Mouse (Mus musculus) heart, adult 2 months (tissue): ENCODE results near the gene Spag6. TPM values are rescaled to one million over a fixed set of nuclear protein-coding genes. Genes with fewer than 3 reads are reported as not detected.
A peak's percentile ranks its signal among the peaks of the same experiment; 100 is the strongest.

Experiments
- DNase-seq, 2 experiments: peaks; one replicate each; pipeline ENCODE4 v3.0.0; 2021
- H3K27ac ChIP-seq: fragments of 200-600 bp; 2 replicates; pipeline ENCODE4 v1.8.1; 2022
- H3K27me3 ChIP-seq: fragments of 200-500 bp; 2 replicates; pipeline ENCODE4 v1.6.1; 2012; ENCODE audit warnings: mild to moderate bottlenecking, low read length, inconsistent platforms, mixed read lengths; ENCODE audit not compliant: control insufficient read depth, insufficient read depth
- H3K36me3 ChIP-seq: fragments of 200-500 bp; 2 replicates; pipeline ENCODE4 v1.6.1; 2012; ENCODE audit warnings: low read length, inconsistent platforms; ENCODE audit not compliant: control insufficient read depth, insufficient read depth
- H3K4me1 ChIP-seq: fragments of 200-500 bp; 2 replicates; pipeline ENCODE4 v1.6.1; 2011; ENCODE audit warnings: low read length; ENCODE audit not compliant: control insufficient read depth, insufficient read depth
- H3K4me3 ChIP-seq: fragments of 200-600 bp; 2 replicates; pipeline ENCODE4 v1.8.1; 2022
- H3K79me2 ChIP-seq: fragments of 200-500 bp; replicated peaks from 2 replicates; pipeline ENCODE4 v1.6.1; 2012; ENCODE audit warnings: mild to moderate bottlenecking, inconsistent platforms, low read length, moderate library complexity, mixed read lengths; ENCODE audit not compliant: control insufficient read depth, insufficient read depth
- H3K9ac ChIP-seq: fragments of 200-500 bp; 2 replicates; pipeline ENCODE4 v1.6.1; 2012; ENCODE audit warnings: low read depth, mild to moderate bottlenecking, control low read depth, inconsistent platforms, low read length, mixed read lengths
- CTCF ChIP-seq: fragments of 200-600 bp; IDR thresholded peaks from 2 replicates; pipeline ENCODE4 v1.8.1; 2022; ENCODE audit warnings: antibody characterized with exemption, mild to moderate bottlenecking, moderate library complexity
- EP300 ChIP-seq: fragments of 200-500 bp; IDR thresholded peaks from 2 replicates; pipeline ENCODE4 v1.6.1; 2011; ENCODE audit warnings: low read depth, low read length, control low read depth; ENCODE audit not compliant: insufficient read depth
- POLR2A ChIP-seq: fragments of 200-500 bp; IDR thresholded peaks from 2 replicates; pipeline ENCODE4 v1.6.1; 2011; ENCODE audit warnings: mild to moderate bottlenecking, low read depth, low read length, control low read depth; ENCODE audit not compliant: insufficient read depth
- WGBS: fragments of 180-500 bp; shearing (Covaris S2); methylation state at CpG from one replicate; pipeline ENCODE4 v1.1.7; 2018; 5-methylcytosine and 5-hydroxymethylcytosine counted together
- intact Hi-C: fragments of 180-260 bp; cut with DNase I; formaldehyde crosslinking; loops from one replicate; pipeline ENCODE4 v1.15.1; 2025
- polyA plus RNA-seq: library from polyadenylated mRNA; depleted of rRNA; stranded (reverse); fragments of >200 nt; gene quantifications from 2 replicates; pipeline ENCODE4 v1.2.3, GENCODE M21; 2012; rRNA removed
- total RNA-seq, 2 experiments: library from RNA; stranded (reverse); gene quantifications; 2 replicates each; pipeline ENCODE4 v1.2.3; 2021

The Spag6 gene
- total and polyA plus RNA-seq, 3 experiments, result 0.20 to 0.36 (median 0.26) TPM

DNA sequence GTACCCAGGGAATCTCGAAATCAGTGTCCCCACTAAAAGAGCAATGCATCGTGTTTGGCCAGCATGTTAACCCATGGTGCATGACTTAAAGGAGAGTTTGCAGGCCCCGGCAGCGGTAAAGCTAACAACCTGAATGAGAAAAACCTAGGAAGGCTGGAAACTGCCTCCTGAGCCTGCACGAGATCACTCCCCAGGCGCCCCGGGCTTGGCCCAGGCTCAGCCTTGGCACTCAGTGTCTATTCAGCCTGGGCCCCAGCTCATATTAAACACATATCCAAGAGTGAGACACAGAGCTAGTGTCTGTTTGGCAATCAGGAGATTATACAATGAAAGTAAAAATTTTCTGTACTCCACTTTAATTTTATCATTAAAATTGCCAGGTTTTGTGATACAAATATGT lies 87.5 kb downstream of the Spag6 start:
- Histone ChIP-seq H3K9ac (no peak overlapping the region), H3K27me3 (no peaks in the 10 kb centered on the region), H3K36me3 (no peaks in the 10 kb centered on the region), H3K27ac (no peak overlapping the region), H3K4me1 (no peaks in the 10 kb centered on the region), H3K4me3 (no peak overlapping the region), H3K79me2 (no peaks in the 10 kb centered on the region)
- no peak for DNase-seq
- intact Hi-C loops, result no loop called here
- TF ChIP-seq POLR2A (no peak), CTCF (no peak), EP300 (no peak)
- 65% methylated on average over 7 of the region's 7 CpGs for WGBS

DNA sequence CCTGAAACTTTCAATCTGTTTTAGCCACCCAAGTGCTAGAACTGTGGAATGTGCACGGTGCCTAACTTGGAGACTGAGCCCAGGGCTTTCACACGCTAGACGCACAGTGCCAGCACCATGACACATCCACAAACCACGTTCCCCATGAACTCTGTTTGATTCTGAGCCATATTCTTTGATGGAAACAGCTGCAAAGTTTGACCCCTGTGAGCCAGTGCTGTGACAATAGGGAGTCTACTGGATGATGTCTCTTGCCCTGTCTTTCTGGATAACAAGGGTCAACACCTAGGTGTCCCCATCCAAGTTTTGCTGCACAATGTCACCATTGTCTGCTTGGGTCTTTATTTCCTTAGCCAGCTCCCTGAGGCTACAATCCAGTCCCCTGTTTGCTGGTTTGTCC lies 100.4 kb downstream of the Spag6 start:
- WGBS, result 58% methylated on average over 4 of the region's 4 CpGs
- no peak for TF ChIP-seq EP300
- TF ChIP-seq POLR2A, result no peak
- TF ChIP-seq CTCF, result no peak
- intact Hi-C loops, result no loop called here
- Histone ChIP-seq H3K36me3 (no peaks in the 10 kb centered on the region), H3K4me1 (no peaks in the 10 kb centered on the region), H3K27me3 (no peaks in the 10 kb centered on the region), H3K79me2 (no peaks in the 10 kb centered on the region), H3K4me3 (no peak overlapping the region), H3K9ac (no peak overlapping the region), H3K27ac (no peak overlapping the region)
- no peak for DNase-seq

DNA sequence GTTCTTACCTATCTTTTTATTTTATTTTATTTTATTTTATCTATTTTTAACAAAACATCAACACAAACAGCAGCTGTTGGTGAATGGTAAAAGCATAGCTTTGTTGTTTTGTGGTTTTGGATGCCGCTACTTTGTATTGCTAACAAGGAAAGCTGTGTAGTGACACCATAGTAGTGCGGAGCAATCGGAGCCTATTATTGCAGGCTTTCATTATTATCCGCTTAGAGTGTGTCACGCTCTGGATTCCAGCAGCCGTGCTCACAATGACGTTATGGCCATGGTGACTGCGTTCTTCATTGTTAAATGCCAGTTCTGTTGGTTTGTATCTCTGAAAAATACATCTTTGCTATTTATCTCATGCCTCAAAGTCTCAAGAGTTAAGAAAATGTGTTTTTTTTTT lies 103.9 kb downstream of the Spag6 start:
- no peak for DNase-seq
- Histone ChIP-seq H3K36me3 (no peaks in the 10 kb centered on the region), H3K27me3 (peaks cover 11% of the 10 kb centered on the region), H3K9ac (no peak overlapping the region), H3K79me2 (no peaks in the 10 kb centered on the region), H3K27ac (no peak overlapping the region), H3K4me1 (no peaks in the 10 kb centered on the region; the same call in 1 of the 2 replicates), H3K4me3 (no peak overlapping the region)
- WGBS, result 89% methylated on average over 8 of the region's 8 CpGs
- intact Hi-C loops, result no loop called here
- TF ChIP-seq EP300, result no peak
- TF ChIP-seq POLR2A, result no peak
- no peak for TF ChIP-seq CTCF

DNA sequence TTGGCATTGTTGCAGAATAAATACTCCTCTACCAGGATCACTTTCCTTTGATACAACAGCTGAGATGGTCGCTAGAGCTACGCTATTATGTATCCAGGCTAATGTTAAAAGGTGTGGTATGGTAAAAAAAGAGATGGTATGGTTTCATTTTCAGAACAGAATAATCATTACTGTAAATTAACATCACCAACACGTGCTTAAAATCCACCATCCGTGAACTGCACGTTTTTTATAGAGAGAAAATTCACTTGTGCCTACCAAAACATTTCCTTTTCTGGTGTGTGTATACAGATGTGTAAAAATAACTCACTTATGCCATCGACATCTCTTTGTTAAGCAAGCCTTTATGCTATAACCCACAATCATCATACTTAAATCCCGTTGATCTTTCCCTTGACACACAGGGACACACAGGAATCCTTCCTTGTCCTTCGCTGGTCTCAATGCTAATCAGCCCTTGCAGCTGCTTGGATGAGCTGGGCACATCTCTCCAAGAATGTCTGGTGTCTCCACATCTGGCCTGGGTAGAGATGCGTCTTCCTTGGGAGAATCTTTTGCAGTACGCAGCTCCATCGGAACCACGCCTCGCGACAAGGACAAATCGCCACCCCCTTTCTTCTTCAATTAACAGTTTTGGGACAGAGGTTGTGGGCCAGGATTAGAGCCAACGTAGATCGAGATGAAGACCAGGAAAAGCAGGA lies 105.6 kb downstream of the Spag6 start:
- H3K4me1 ChIP-seq, result no peaks in the 10 kb centered on the region; the same call in 1 of the 2 replicates
- DNase-seq, result no peak
- no peak overlapping the region for H3K9ac ChIP-seq
- TF ChIP-seq EP300 (no peak), POLR2A (no peak), CTCF (no peak)
- H3K27me3 ChIP-seq, result peaks cover 11% of the 10 kb centered on the region
- 25% methylated on average over 17 of the region's 17 CpGs for WGBS
- H3K4me3 ChIP-seq, result peak overlapping the region; percentile 49
- no peaks in the 10 kb centered on the region for H3K79me2 ChIP-seq
- no peaks in the 10 kb centered on the region for H3K36me3 ChIP-seq
- H3K27ac ChIP-seq, result no peak overlapping the region
- intact Hi-C loops, result no loop called here

Other genes with a start within 250 kb of the Spag6 start
- 100 to 1,000 TPM in 1 of 2 experiments, 10 to 100 TPM in 1; 95.0 to 102 TPM for gene Commd3, start 21.6 kb upstream of the Spag6 start, total RNA-seq
- 53.1 and 87.5 TPM in 2 replicates for gene Commd3, start 21.6 kb upstream of the Spag6 start, polyA plus RNA-seq
- gene Bmi1, start 17.0 kb upstream of the Spag6 start, total RNA-seq, result 10 to 100 TPM; 59.2 to 70.6 TPM
- gene Bmi1, start 17.0 kb upstream of the Spag6 start, polyA plus RNA-seq, result 22.3 and 54.4 TPM in 2 replicates